Mouse (Mus musculus) ES-E14 (cell line): Measurements from ENCODE around the gene Tnpo3.

Experiments
- CHD2 ChIP-seq: IDR thresholded peaks from 2 replicates; pipeline ENCODE4 v1.6.1; 2014; ENCODE audit warnings: mild to moderate bottlenecking, low read depth, low read length, inconsistent platforms
- ZC3H11A ChIP-seq: IDR thresholded peaks from 2 replicates; pipeline ENCODE4 v1.6.1; 2012; ENCODE audit warnings: low read depth, mild to moderate bottlenecking, inconsistent platforms, low read length, borderline replicate concordance

- TF ChIP-seq CHD2 (no peak), ZC3H11A (no peak)
These were observed 86.2 kb downstream of the Tnpo3 start for GRCm38 (mm10) chr6:29523301-29524033.
